Mouse (Mus musculus): ENCODE results near the gene Gm20695.
A peak's percentile ranks its signal among the peaks of the same experiment; 100 is the strongest.

Gene Gm20695

GRCm38 (mm10) chr16:3896046-3896445 lies 11.6 kb downstream of the Gm20695 start:
- DNase-seq, result no peak

DNA sequence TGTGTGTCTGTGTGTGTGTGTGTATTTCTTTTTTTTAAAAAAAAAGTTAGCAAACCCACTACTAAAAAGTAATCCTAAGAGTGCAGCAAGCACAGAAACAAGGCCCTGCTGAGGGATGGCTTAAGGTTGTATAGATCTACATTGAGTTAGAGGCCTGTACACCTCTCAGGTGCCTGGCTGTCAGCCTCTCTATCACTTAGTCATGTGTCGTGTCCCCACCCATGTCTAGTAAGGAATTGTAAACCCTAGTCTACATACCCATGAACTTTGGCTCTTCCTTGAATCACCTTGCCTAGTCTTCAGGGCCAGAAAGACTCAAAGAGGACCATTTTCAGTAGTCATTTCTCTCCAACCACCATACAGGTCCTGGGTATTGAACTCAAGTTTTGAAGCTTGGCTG lies 12.1 kb downstream of the Gm20695 start:
- no peak for DNase-seq

- DNase-seq, result no peak
Measured at GRCm38 (mm10) chr16:3907471-3907870, 23.0 kb downstream of the Gm20695 start.

DNA sequence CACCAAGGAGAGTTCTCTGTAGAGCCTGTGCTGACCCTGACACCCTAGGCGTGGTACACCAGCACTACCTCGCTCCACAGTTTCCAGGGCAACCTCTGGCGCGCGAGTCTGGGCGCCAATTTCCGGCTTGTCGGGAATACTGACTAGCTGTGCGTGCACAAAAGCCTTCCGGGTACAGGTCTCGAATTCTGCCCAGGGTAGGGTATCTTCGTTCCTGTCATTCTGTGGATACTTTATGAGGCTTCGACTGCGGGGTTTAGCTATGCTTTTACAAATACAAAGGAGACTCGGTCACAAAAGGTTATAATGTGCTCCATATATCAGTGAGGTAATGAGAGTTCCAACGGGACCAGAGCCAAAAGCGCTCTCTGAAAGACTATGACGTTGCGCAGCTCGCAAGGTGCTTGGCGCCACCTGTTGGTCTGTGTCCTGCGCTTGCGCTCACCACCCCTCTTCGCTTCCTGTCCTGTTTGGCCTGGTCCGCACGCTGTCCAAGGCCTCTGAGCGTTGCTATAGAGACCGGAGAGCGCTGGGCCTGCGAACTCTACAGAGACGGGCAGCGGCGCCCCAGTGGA lies 24.2 kb downstream of the Gm20695 start, which contains the start of the genes 1700037C18Rik and Cluap1:
Gene 1700037C18Rik (minus strand): TSS at position 153 of the 575 bp plus-strand sequence.
Gene Cluap1 (plus strand): TSS at position 265 of the 575 bp plus-strand sequence.
- peak; percentile 97 for DNase-seq

- DNase-seq, result no peak
Measured at GRCm38 (mm10) chr16:3909118-3909517, 24.7 kb downstream of the Gm20695 start.

- DNase-seq, result no peak
Measured at GRCm38 (mm10) chr16:3920756-3921155, 36.3 kb downstream of the Gm20695 start.

GRCm38 (mm10) chr16:3923515-3923914 lies 39.1 kb downstream of the Gm20695 start:
- no peak for DNase-seq

DNA sequence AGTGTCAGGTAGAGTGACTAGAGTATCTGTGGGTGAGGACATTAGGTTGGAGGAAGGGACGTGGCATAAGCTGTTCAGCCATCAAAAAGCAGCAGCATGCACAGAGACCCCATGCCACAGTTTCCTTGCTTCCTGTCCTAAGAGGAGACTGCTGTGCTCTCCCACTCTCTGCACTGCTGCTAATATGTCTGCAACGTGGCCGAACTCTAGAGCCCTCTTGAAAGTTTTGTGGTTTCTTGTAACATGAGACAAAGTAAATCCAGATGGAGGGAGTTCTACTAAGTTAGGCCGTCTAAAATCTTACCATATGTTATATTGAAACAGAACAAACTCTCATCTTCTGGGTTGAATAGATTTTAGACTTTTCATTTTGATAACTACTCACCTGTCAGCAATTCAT lies 39.5 kb downstream of the Gm20695 start:
- no peak for DNase-seq

- DNase-seq, result no peak
Measured at GRCm38 (mm10) chr16:3928582-3928981, 44.1 kb downstream of the Gm20695 start.

DNA sequence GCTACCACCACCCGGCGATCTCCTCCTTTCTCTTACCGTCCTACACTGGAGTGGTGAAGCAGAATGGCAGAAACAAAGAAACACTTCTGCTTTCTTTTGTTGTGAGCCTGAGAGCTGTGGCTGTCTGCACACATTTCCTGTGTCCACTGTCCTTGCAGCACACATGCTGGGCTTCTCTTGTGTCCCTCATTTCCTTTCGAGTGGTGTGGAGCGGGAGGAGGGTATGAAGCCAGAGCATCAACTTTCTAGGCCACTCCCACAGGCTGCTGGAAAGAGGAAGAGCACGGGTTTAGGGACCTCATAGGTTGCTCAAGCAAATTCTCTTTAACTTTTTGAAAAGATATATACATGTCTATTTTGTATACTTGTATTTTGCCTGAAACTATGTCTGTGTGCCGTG lies 44.7 kb downstream of the Gm20695 start:
- DNase-seq, result no peak

DNA sequence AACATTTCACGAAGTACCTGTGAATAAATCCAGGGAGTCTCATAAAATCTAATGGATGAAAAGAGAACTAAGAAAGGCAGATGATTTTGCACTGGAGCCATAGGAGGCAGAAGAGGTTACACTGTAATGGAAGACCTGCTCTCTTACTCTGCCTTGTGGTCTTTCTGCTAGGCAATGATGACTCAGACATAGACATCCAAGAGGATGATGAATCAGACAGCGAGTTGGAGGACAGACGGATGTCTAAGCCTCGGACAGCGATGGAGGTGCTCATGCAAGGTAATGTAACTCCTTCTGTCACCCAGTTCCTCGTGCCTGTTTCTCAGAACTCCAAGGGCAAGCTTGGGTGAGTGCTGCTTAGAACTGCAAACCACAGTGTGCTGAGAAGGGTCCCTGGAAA lies 49.1 kb downstream of the Gm20695 start:
- DNase-seq, result no peak

GRCm38 (mm10) chr16:3934091-3934490 lies 49.6 kb downstream of the Gm20695 start:
- DNase-seq, result peak; percentile 86

GRCm38 (mm10) chr16:3934701-3935100 lies 50.3 kb downstream of the Gm20695 start:
- DNase-seq, result no peak

DNA sequence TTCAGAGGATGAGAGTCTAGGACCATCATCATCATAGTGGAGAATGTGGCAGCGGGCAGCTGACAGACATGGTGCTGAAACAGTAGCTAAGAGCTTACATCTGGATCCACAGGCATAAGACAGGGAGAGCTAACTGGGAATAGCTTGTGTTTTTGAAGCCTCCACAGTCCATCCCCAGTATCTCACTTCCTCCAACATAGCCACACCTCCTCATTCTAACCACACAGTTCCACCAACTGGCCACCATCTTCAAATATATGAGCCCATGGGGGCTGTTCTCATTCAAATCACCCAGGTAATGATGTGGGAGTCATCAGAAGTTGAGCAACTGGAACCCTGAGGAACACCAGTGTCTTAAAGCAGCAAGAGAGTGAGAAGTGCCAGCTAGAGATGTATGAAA lies 66.7 kb downstream of the Gm20695 start:
- no peak for DNase-seq

- peak; percentile 22 for DNase-seq
Measured at GRCm38 (mm10) chr16:3956369-3956768, 71.9 kb downstream of the Gm20695 start.

GRCm38 (mm10) chr16:3959261-3959660 lies 74.8 kb downstream of the Gm20695 start:
- no peak for DNase-seq

DNA sequence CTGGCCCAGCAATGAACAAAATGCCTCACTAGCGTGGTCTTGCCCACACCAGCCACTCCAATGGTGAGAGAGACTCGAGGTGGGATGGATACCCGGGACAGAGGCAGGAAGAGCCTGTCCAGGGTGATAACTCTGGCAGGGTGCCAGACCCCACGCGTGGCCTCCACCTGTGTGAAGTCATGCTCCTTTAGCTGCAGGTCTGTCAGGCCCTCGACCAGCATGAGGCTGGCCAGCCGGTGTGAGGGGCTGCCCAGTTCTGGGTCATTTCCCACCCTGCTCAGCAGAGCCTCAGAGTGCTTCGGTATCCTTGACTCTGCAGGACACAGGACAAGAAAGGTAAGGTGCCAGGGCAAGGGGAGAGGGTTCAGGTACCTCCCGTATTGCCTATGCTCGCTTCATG lies 80.5 kb downstream of the Gm20695 start:
- DNase-seq, result no peak

GRCm38 (mm10) chr16:3965534-3965933 lies 81.1 kb downstream of the Gm20695 start:
- DNase-seq, result no peak

All from kidney, adult 9 months (tissue).